Mouse (Mus musculus): ENCODE measurements around the gene Olfr107.

Gene Olfr107

GRCm38 (mm10) chr17:37398926-37399325 lies at the start of gene Olfr107:
Gene Olfr107 (plus strand): TSS chr17:37399226.
- DNase-seq (ENCODE audit: low spot score): no peak

- DNase-seq (ENCODE audit: low spot score): no peak
These were observed 39.7 kb upstream of the Olfr107 start, which contains the start of gene Olfr104-ps for GRCm38 (mm10) chr17:37359282-37359681. Gene Olfr104-ps (plus strand): TSS chr17:37359582.

- DNase-seq (ENCODE audit: low spot score): no peak
These were observed 20.3 kb upstream of the Olfr107 start, which contains the start of gene Olfr105-ps for GRCm38 (mm10) chr17:37378733-37379132. Gene Olfr105-ps (plus strand): TSS chr17:37379033.

- DNase-seq (ENCODE audit: low spot score): no peak
These were observed 8.9 kb upstream of the Olfr107 start, which contains the start of gene Olfr106-ps for GRCm38 (mm10) chr17:37390093-37390492. Gene Olfr106-ps (plus strand): TSS chr17:37390393.

- no peak for DNase-seq (ENCODE audit: low spot score)
These were observed 14.4 kb downstream of the Olfr107 start for GRCm38 (mm10) chr17:37413380-37413779.

- no peak for DNase-seq (ENCODE audit: low spot score)
These were observed 46.2 kb downstream of the Olfr107 start, which contains the start of gene Olfr108 for GRCm38 (mm10) chr17:37445180-37445579. Gene Olfr108 (plus strand): TSS chr17:37445480.

Measured in yolk sac, embryonic 10.5 days (tissue).